Mouse (Mus musculus) thymus, adult 2 months (tissue): Measurements from ENCODE around the gene Dennd4a. TPM values are rescaled to one million over a fixed set of nuclear protein-coding genes. Genes with fewer than 3 reads are reported as not detected.

Experiments
- DNase-seq: peaks from one replicate; pipeline ENCODE4 v3.0.0; 2021
- H3K27ac ChIP-seq: fragments of 200-500 bp; 2 replicates; pipeline ENCODE4 v1.5.1; 2012; ENCODE audit warnings: low read length, control low read depth; ENCODE audit not compliant: control insufficient read depth, insufficient read depth
- H3K27me3 ChIP-seq: fragments of 200-500 bp; 2 replicates; pipeline ENCODE4 v1.6.1; 2012; ENCODE audit warnings: mild to moderate bottlenecking, low read length, moderate library complexity, mixed read lengths; ENCODE audit not compliant: control insufficient read depth, insufficient read depth
- H3K36me3 ChIP-seq: fragments of 200-500 bp; 2 replicates; pipeline ENCODE4 v1.6.1; 2012; ENCODE audit warnings: mild to moderate bottlenecking, low read length, moderate library complexity; ENCODE audit not compliant: control insufficient read depth, insufficient read depth
- H3K4me1 ChIP-seq: fragments of 200-500 bp; replicated peaks from 2 replicates; pipeline ENCODE4 v1.6.1; 2012; ENCODE audit warnings: low read length; ENCODE audit not compliant: control insufficient read depth, insufficient read depth
- H3K4me3 ChIP-seq: fragments of 200-500 bp; 2 replicates; pipeline ENCODE4 v1.5.1; 2012; ENCODE audit warnings: mild to moderate bottlenecking, low read length, control low read depth, moderate library complexity; ENCODE audit not compliant: control insufficient read depth, insufficient read depth
- CTCF ChIP-seq: fragments of 200-500 bp; IDR thresholded peaks from 2 replicates; pipeline ENCODE4 v1.5.1; 2012; ENCODE audit warnings: mild to moderate bottlenecking, control low read depth, low read length, moderate library complexity, borderline replicate concordance; ENCODE audit not compliant: control insufficient read depth, poor library complexity, insufficient read depth; ENCODE audit errors: extremely low read depth
- POLR2A ChIP-seq: fragments of 200-500 bp; IDR thresholded peaks from 2 replicates; pipeline ENCODE4 v1.6.1; 2012; ENCODE audit warnings: mild to moderate bottlenecking, low read length, control low read depth, moderate library complexity; ENCODE audit not compliant: control insufficient read depth, poor library complexity, insufficient read depth; ENCODE audit errors: extremely low read depth
- WGBS: fragments of 180-500 bp; shearing (Covaris S2); methylation state at CpG from one replicate; pipeline ENCODE4 v1.1.7; 2018; 5-methylcytosine and 5-hydroxymethylcytosine counted together
- polyA plus RNA-seq: library from polyadenylated mRNA; depleted of rRNA; stranded (reverse); fragments of >200 nt; gene quantifications from 2 replicates; pipeline ENCODE4 v1.2.3, GENCODE M21; 2012

Gene Dennd4a
- polyA plus RNA-seq, 1 experiment: 12.3 TPM

- no peak for DNase-seq
- H3K4me3 ChIP-seq: no peak overlapping the region
- H3K27ac ChIP-seq: no peak overlapping the region
- no peaks in the 10 kb centered on the region for H3K27me3 ChIP-seq
- WGBS: 87% methylated on average over 3 of the region's 3 CpGs
- no peaks in the 10 kb centered on the region for H3K36me3 ChIP-seq
- TF ChIP-seq POLR2A: no peak
- TF ChIP-seq CTCF: no peak
- H3K4me1 ChIP-seq: peaks cover 6% of the 10 kb centered on the region; the same call in 1 of the 2 replicates
Observed at GRCm38 (mm10) chr9:64820086-64820795, 9.1 kb downstream of the Dennd4a start.

GRCm38 (mm10) chr9:64822235-64822634 is 11.1 kb downstream of the Dennd4a start:
- TF ChIP-seq CTCF: no peak
- TF ChIP-seq POLR2A: no peak
- H3K27me3 ChIP-seq: no peaks in the 10 kb centered on the region
- 98% methylated on average over 7 of the region's 7 CpGs for WGBS
- DNase-seq: no peak
- no peak overlapping the region for H3K4me3 ChIP-seq
- no peak overlapping the region for H3K27ac ChIP-seq
- H3K36me3 ChIP-seq: no peaks in the 10 kb centered on the region
- peaks cover 7% of the 10 kb centered on the region; the same call in 1 of the 2 replicates for H3K4me1 ChIP-seq

DNA sequence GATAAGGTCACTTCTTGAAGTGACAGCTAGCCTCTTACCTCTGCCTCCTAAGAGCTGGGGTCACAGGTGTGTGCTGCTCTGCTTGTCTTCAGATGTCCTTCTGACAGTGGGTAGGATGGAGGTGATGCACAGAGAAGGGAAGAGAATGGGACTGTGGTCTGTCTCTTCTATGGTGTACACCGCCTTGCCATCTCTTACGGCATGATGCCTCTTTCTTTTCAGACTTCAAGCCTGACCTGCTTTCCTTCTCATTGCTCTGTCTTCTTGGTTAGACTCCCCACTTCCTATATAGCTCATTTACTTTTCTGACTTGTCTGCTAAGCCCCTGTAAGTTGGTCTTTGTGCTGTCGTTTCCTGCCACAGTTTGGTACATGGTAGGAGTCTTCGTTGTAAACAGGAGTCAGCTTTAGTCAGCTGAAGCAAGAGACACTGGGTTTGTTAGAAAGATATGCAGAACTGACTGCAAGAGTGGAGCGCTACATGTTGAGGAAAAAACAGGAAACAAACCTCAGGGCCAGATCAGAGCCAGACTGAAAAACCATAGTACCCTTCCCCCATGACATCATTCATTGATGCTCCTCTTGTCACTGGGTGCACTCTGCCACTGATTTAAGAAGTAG is 13.4 kb downstream of the Dennd4a start:
- DNase-seq: peak; percentile 21
- no peaks in the 10 kb centered on the region for H3K36me3 ChIP-seq
- H3K27ac ChIP-seq: peak overlapping the region; percentile 94
- H3K27me3 ChIP-seq: no peaks in the 10 kb centered on the region
- 10% methylated on average over 5 of the region's 5 CpGs for WGBS
- TF ChIP-seq CTCF (no peak), POLR2A (no peak)
- no peak overlapping the region for H3K4me3 ChIP-seq
- peaks cover 7% of the 10 kb centered on the region; the same call in 1 of the 2 replicates for H3K4me1 ChIP-seq

DNA sequence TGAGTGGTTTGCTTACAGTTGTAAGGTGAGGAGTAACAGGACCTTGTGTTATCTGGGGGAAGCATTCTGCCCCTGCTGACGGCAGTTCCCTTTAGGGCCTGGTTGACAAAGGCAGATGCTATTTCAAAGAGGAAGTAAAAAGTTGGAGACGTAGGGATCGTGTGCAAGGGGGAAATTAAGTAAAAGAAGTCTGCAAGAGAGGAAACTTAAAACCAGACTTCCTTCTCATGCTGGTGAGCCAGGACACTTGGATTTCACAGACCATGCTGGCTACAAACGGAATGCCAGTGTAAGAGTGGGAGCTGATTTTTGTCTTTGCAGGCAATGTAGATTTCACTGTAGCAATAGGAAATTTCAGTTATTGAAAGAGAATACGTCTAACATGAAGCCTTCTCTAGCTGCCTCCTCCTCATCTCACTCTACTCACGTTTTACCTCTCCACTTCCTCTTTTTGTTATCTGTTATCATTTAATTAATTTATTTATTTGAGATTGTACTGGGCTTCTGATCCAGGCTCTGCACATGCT is 19.0 kb downstream of the Dennd4a start:
- H3K4me1 ChIP-seq: peaks cover 11% of the 10 kb centered on the region
- TF ChIP-seq CTCF (no peak), POLR2A (no peak)
- no peaks in the 10 kb centered on the region for H3K36me3 ChIP-seq
- 19% methylated on average over 6 of the region's 6 CpGs for WGBS
- no peak overlapping the region for H3K27ac ChIP-seq
- DNase-seq: no peak
- H3K4me3 ChIP-seq: no peak overlapping the region
- no peaks in the 10 kb centered on the region for H3K27me3 ChIP-seq

DNA sequence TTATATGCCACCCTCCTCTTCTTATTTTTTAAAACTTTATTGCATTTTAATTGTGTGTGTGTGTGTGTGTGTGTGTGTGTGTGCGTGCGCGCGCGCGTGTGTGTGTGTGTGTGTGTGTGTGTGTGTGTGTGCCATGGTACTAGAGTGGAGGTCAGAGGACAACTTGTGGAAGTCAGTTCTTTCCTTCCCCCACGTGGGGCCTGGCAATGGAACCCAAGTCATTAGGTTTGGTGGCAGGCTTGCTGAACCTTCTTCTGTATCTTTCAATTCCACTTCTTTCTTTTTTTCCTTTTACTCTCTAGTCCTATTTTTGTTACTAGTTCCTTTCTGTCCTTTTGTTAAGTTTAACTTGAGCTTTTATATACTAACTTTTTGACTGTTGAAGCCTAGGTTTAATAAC is 19.5 kb downstream of the Dennd4a start:
- no peak for DNase-seq
- Histone ChIP-seq H3K27ac (no peak overlapping the region), H3K4me3 (no peak overlapping the region), H3K27me3 (no peaks in the 10 kb centered on the region), H3K4me1 (peaks cover 9% of the 10 kb centered on the region), H3K36me3 (no peaks in the 10 kb centered on the region)
- 80% methylated on average over 7 of the region's 7 CpGs for WGBS
- no peak for TF ChIP-seq POLR2A
- TF ChIP-seq CTCF: no peak

- TF ChIP-seq CTCF (no peak), POLR2A (no peak)
- Histone ChIP-seq H3K4me1 (peaks cover 9% of the 10 kb centered on the region), H3K4me3 (no peak overlapping the region), H3K27ac (no peak overlapping the region), H3K36me3 (no peaks in the 10 kb centered on the region), H3K27me3 (no peaks in the 10 kb centered on the region)
- WGBS: 53% methylated on average over 2 of the region's 2 CpGs
- DNase-seq: no peak
Observed at GRCm38 (mm10) chr9:64831760-64832159, 20.6 kb downstream of the Dennd4a start.
